Mouse (Mus musculus) small intestine, adult 2 months (tissue): ENCODE results near the gene Abcf2. TPM values are rescaled to one million over a fixed set of nuclear protein-coding genes. Genes with fewer than 3 reads are reported as not detected.
A peak's percentile ranks its signal among the peaks of the same experiment; 100 is the strongest.

Experiments used
- H3K27ac ChIP-seq: fragments of 200-500 bp; 2 replicates; pipeline ENCODE4 v1.5.1; 2012; ENCODE audit warnings: low read depth, low read length, control low read depth, inconsistent platforms; ENCODE audit not compliant: insufficient read depth
- H3K27me3 ChIP-seq: fragments of 200-500 bp; 2 replicates; pipeline ENCODE4 v1.6.1; 2012; ENCODE audit warnings: mild to moderate bottlenecking, moderate library complexity, low read length, inconsistent platforms; ENCODE audit not compliant: control insufficient read depth, insufficient read depth
- H3K36me3 ChIP-seq: fragments of 200-500 bp; 2 replicates; pipeline ENCODE4 v1.6.1; 2012; ENCODE audit warnings: mild to moderate bottlenecking, low read length, control low read depth, inconsistent platforms; ENCODE audit not compliant: control insufficient read depth, insufficient read depth
- H3K4me1 ChIP-seq: fragments of 200-500 bp; 2 replicates; pipeline ENCODE4 v1.6.1; 2012; ENCODE audit warnings: low read length, inconsistent platforms, mixed read lengths; ENCODE audit not compliant: control insufficient read depth, insufficient read depth, insufficient read length
- H3K4me3 ChIP-seq: fragments of 200-500 bp; 2 replicates; pipeline ENCODE4 v1.5.1; 2012; ENCODE audit warnings: low read depth, mild to moderate bottlenecking, control low read depth, inconsistent platforms, low read length, moderate library complexity
- CTCF ChIP-seq: fragments of 200-500 bp; IDR thresholded peaks from 2 replicates; pipeline ENCODE4 v1.5.1; 2012; ENCODE audit warnings: low read depth, mild to moderate bottlenecking, control low read depth, inconsistent platforms, low read length, moderate library complexity, mixed read lengths; ENCODE audit not compliant: insufficient replicate concordance, insufficient read length; ENCODE audit errors: extremely low read depth
- POLR2A ChIP-seq: fragments of 200-500 bp; IDR thresholded peaks from 2 replicates; pipeline ENCODE4 v1.6.1; 2012; ENCODE audit warnings: low read depth, mild to moderate bottlenecking, control low read depth, inconsistent platforms, low read length, moderate library complexity
- WGBS: fragments of 180-500 bp; shearing (Covaris S2); methylation state at CpG from one replicate; pipeline ENCODE4 v1.1.7; 2018; 5-methylcytosine and 5-hydroxymethylcytosine counted together
- polyA plus RNA-seq: library from polyadenylated mRNA; depleted of rRNA; stranded (reverse); fragments of >200 nt; gene quantifications from 2 replicates; pipeline ENCODE4 v1.2.3, GENCODE M21; 2012

The Abcf2 gene
- polyA plus RNA-seq, 1 experiment, result 32.3 TPM

DNA sequence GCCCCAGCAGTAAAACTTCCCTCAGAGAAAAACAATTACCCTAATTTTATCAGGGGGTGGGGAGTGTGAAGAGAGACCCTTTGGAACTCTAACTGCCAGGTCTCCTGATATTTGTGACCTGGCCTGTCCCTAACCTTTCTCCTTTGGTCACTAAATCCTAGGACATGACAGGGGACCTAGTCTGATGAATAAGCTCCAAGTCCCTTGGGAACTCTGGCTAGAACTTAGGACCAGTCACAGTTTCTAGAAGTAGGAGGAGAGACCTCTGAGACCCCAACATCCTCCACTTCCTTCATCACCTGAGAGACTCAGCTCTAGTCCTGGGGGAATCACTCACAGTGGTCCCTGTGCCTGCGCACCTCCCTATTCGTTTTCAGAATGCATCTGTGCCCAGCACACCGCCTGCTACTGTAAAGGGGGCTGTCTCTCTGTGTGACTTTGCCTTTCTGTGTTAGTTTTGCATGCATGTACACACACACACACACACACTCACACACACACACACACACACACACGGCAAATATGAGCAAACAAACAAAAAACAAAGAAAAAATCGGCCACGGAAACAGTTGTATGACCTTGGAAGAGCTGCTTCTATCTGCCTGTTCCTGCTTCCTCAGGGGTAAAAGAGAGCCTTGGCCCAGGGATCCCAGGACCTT, 28.2 kb upstream of the Abcf2 start:
- Histone ChIP-seq H3K27me3 (peaks cover 12% of the 10 kb centered on the region; the same call in 1 of the 2 replicates), H3K4me1 (peaks cover 17% of the 10 kb centered on the region), H3K27ac (no peak overlapping the region), H3K36me3 (no peaks in the 10 kb centered on the region), H3K4me3 (no peak overlapping the region)
- TF ChIP-seq POLR2A (no peak), CTCF (no peak)
- 57% methylated on average over 6 of the region's 6 CpGs for WGBS

DNA sequence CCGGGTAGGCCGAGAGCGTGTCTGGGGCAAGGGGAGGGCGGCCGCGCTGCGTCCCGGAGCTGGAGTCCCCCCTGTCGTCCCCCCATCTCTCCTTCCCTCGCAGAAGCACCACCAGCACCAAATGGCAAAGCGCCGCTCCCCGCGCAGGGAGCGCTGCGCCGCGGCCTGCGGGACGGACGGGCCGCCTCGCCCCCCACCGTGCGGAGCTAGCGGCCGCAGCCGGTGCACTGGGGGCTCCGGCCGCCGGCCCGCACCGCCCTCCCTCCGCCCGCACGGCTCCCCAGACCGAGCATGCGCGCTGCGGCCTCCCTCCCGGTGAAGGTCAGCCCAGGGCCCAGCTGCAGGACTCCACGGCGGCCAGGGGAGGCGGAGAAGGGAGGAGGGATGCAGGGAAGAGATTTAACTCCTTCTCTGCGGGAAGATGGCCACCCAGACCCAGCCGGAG, 27.4 kb upstream of the Abcf2 start:
- peak overlapping the region; percentile 60 for H3K4me3 ChIP-seq
- WGBS, result under 1% methylated on average over 46 of the region's 46 CpGs
- H3K36me3 ChIP-seq, result no peaks in the 10 kb centered on the region
- TF ChIP-seq POLR2A (no peak), CTCF (no peak)
- H3K27ac ChIP-seq, result peak overlapping the region; percentile 21
- H3K4me1 ChIP-seq, result peaks cover 17% of the 10 kb centered on the region
- H3K27me3 ChIP-seq, result peaks cover 12% of the 10 kb centered on the region; the same call in 1 of the 2 replicates

DNA sequence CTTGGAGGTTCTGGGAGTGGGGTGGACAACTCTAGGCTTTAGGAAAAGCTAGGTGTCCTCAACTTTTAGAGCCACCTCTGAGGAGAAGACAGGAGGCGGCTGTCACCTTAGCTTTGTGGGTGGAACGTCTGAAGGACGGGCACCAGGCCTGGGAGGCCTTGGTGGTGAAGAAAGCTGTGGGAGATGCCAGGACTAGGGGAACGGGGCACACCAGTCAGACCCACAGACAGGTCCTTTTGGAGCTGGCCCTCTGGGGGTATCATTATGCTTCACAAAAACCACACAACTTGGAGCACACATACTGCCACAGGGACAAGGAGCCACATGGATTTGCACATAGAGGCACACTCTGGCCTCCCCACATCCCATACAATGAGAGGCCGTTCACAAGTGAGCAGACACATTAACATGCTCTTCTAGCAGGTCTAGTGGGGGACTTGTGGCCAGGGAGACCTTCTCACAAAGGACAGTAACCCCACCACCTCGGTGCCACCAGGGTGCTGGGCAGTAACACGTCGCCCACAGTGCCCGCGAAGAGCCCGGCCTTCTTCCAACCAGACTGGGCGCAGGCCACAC, 26.9 kb upstream of the Abcf2 start:
- peak overlapping the region; percentile 60 for H3K4me3 ChIP-seq
- no peaks in the 10 kb centered on the region for H3K36me3 ChIP-seq
- peaks cover 13% of the 10 kb centered on the region; the same call in 1 of the 2 replicates for H3K27me3 ChIP-seq
- WGBS, result 33% methylated on average over 12 of the region's 12 CpGs
- TF ChIP-seq CTCF (no peak), POLR2A (no peak)
- H3K27ac ChIP-seq, result peak overlapping the region; percentile 21
- peaks cover 17% of the 10 kb centered on the region for H3K4me1 ChIP-seq

GRCm38 (mm10) chr5:24603431-24604010, 26.3 kb upstream of the Abcf2 start:
- WGBS, result 75% methylated on average over 8 of the region's 8 CpGs
- Histone ChIP-seq H3K27ac (0 out of 2 replicates have a peak overlapping the region, but pooled peaks have one; percentile 7), H3K36me3 (no peaks in the 10 kb centered on the region), H3K4me3 (no peak overlapping the region), H3K27me3 (peaks cover 19% of the 10 kb centered on the region), H3K4me1 (peaks cover 17% of the 10 kb centered on the region)
- TF ChIP-seq POLR2A, result no peak
- TF ChIP-seq CTCF, result no peak

DNA sequence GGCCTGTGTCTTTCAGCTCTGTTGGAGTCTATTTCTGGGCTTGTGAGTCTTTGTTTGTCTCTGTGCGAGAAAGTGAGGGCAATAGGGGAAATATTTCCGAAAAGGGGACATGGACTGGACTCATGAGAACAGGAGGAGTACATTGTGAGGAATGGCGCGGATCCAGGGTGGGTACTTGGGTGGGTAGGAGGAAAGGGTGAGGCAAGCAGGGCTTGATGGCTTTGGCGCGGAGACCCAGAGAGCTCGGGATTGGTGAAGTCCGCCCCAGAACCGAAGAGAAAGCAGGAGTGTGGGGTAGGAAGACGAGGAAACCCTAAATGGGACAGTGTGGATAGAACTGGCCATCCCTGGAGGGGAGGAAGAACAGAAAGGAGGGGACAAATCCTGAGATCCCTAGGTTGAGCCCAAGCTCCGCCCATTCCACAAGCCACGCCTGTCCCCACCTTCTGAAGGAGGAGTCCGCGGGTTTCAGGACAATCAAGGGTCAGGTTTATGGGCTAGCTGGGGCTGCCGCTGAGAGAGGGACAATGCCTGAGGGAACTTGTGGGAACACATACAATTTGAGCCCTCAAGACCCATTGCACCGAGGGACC, 25.6 kb upstream of the Abcf2 start:
- Histone ChIP-seq H3K4me1 (peaks cover 20% of the 10 kb centered on the region), H3K4me3 (peak overlapping the region; percentile 63), H3K27ac (peak overlapping the region; percentile 61), H3K27me3 (peaks cover 22% of the 10 kb centered on the region), H3K36me3 (no peaks in the 10 kb centered on the region)
- 1% methylated on average over 16 of the region's 16 CpGs for WGBS
- TF ChIP-seq CTCF (no peak), POLR2A (0 out of 2 replicates have a peak, but pooled peaks have one; percentile 37)

DNA sequence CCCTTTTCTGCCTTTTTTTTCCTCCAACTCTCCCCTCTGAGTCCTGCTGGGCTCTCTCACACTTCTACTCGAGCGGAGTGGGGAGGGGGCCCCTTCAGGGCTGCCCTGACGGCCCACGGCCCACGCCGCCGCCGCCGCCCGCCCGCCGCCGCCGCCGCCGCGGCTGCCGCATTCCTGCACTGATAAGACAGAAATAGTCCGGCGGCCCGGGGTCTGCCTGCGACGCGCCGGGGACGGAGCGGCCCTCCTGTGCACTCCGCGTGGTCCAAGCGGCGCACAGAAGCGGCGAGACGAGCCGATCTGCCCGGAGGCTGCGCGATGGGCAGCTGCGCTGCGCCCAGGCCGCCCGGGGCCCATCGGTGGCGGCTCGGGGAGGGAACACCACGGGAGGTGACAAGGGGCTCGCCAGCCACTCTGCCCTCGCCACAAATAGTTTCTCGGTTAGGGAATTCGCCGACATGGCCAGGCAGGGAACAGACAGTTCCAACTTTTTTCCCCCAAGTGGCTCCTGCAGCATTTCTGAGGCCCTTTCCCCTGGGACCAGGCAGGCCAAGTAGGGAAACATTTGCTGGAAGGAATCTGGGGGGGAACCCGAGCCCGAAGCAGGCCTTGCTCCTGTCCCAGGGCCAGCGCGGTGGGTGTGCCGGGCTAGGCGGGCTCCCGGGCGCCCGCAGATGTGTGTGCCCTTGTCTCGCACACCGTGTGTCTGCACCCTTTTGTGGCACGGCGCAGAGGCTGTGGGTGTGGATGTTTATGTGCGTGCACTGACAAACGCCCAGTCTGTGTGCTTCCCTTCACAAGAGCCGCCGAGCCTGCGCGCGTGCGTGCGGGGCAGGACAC, 24.9 kb upstream of the Abcf2 start:
- Histone ChIP-seq H3K36me3 (no peaks in the 10 kb centered on the region), H3K4me1 (peaks cover 21% of the 10 kb centered on the region), H3K27ac (peak overlapping the region; percentile 63), H3K4me3 (peak overlapping the region; percentile 63), H3K27me3 (peaks cover 22% of the 10 kb centered on the region)
- peak; percentile 18; the same call in 1 of the 2 replicates for TF ChIP-seq POLR2A
- no peak for TF ChIP-seq CTCF
- under 1% methylated on average over 73 of the region's 73 CpGs for WGBS
